24 mouse cellular contexts compared by ENCODE assay signal in the genomic region with DNA sequence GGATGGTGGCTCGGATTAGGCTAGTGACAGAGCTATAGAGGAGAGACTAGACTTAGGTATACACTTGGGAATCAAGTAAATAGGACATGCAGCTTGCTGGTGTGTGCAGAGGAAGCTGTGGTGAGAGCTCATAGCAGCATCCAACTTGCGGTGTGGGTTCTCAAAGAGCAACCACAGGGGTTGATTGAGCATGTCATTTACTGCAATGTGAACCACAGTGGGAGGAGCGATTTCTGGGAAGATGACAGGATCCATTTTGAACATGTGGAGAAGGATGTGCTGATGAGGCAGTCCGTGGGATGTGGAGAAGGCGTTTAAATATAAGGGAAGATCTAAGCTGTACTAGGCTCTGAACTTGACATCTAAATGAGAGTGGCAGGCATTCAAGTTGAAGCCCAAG.
A peak's percentile ranks its signal among the peaks of the same experiment; 100 is the strongest.
DNase-seq lines count a peak whose midpoint lies in the region; ATAC-seq and TF ChIP-seq lines count a peak whose summit lies in the region.
"Had no signal": no experiment of that assay in that cellular context is flagged by ENCODE, and none has a peak within 500 bp of the region (broad histone marks: within the 10 kb centered on the region; RNA-seq: fewer than 3 reads in every experiment).

No protein-coding gene starts in this region.

- H3K27ac ChIP-seq in embryonic facial prominence, embryonic 12.5 days = peak overlapping the region; percentile 66; the same call in 1 of the 2 replicates
- H3K27ac ChIP-seq in limb, embryonic 10.5 days = 0 out of 2 replicates have a peak overlapping the region, but pooled peaks have one; percentile 6
- H3K27ac ChIP-seq in stomach, postnatal 0 days (replicated peaks) = no peak overlapping the region
- no peak overlapping the region for H3K27ac ChIP-seq in midbrain, embryonic 14.5 days (replicated peaks; ENCODE audit: low read depth, low read length)
- H3K27ac ChIP-seq: forebrain, embryonic 13.5 days; hindbrain, embryonic 12.5 days; left cerebral cortex, adult 2 months; neural tube, embryonic 13.5 days had no signal

- H3K9ac ChIP-seq in embryonic facial prominence, embryonic 12.5 days = no peak overlapping the region
- H3K9ac ChIP-seq in stomach, postnatal 0 days (ENCODE audit: low read length) = no peak overlapping the region
- no peak overlapping the region for H3K9ac ChIP-seq in midbrain, embryonic 14.5 days (replicated peaks; ENCODE audit: low read length)
- H3K9ac ChIP-seq: forebrain, embryonic 13.5 days; hindbrain, embryonic 12.5 days; neural tube, embryonic 13.5 days had no signal

- H3K4me2 ChIP-seq in embryonic facial prominence, embryonic 12.5 days (replicated peaks) = no peak overlapping the region
- no peak overlapping the region for H3K4me2 ChIP-seq in stomach, postnatal 0 days (replicated peaks; ENCODE audit: low read depth)
- H3K4me2 ChIP-seq in midbrain, embryonic 14.5 days (ENCODE audit: low read length) = no peak overlapping the region
- H3K4me2 ChIP-seq: forebrain, embryonic 13.5 days; hindbrain, embryonic 12.5 days; liver, embryonic 11.5 days; midbrain, embryonic 11.5 days; neural tube, embryonic 13.5 days had no signal

- H3K4me3 ChIP-seq in embryonic facial prominence, embryonic 12.5 days = no peak overlapping the region
- no peak overlapping the region for H3K4me3 ChIP-seq in limb, embryonic 10.5 days
- H3K4me3 ChIP-seq in stomach, postnatal 0 days (ENCODE audit: low read depth, low read length) = no peak overlapping the region
- H3K4me3 ChIP-seq in midbrain, embryonic 14.5 days (replicated peaks; ENCODE audit: low read depth, low read length) = no peak overlapping the region
- H3K4me3 ChIP-seq: erythroblast, embryonic 14.5 days; forebrain, embryonic 13.5 days; hindbrain, embryonic 12.5 days; left cerebral cortex, adult 2 months; neural tube, embryonic 13.5 days had no signal

- H3K27me3 ChIP-seq in embryonic facial prominence, embryonic 12.5 days = no peaks in the 10 kb centered on the region
- no peaks in the 10 kb centered on the region for H3K27me3 ChIP-seq in limb, embryonic 10.5 days (ENCODE audit: low read depth, poor library complexity, severe bottlenecking)
- H3K27me3 ChIP-seq in stomach, postnatal 0 days (ENCODE audit: control insufficient read depth, insufficient read depth, low read length) = no peaks in the 10 kb centered on the region
- no peaks in the 10 kb centered on the region for H3K27me3 ChIP-seq in midbrain, embryonic 14.5 days (ENCODE audit: control insufficient read depth, insufficient read depth, low read length)
- H3K27me3 ChIP-seq: forebrain, embryonic 13.5 days; hindbrain, embryonic 12.5 days; neural tube, embryonic 13.5 days had no signal

- no peaks in the 10 kb centered on the region for H3K36me3 ChIP-seq in embryonic facial prominence, embryonic 12.5 days
- no peaks in the 10 kb centered on the region for H3K36me3 ChIP-seq in limb, embryonic 10.5 days
- H3K36me3 ChIP-seq in stomach, postnatal 0 days (ENCODE audit: control insufficient read depth, insufficient read depth, low read length) = no peaks in the 10 kb centered on the region
- no peaks in the 10 kb centered on the region for H3K36me3 ChIP-seq in midbrain, embryonic 14.5 days (ENCODE audit: control insufficient read depth, insufficient read depth, low read length)
- H3K36me3 ChIP-seq: hindbrain, embryonic 12.5 days; neural tube, embryonic 13.5 days had no signal

- no peak for TF ChIP-seq EP300 in stomach, postnatal 0 days (optimal IDR thresholded peaks at IDR 0.05)

- 0 out of 2 replicates have a peak, but pooled peaks cover 2% of the 10 kb centered on the region for H3K4me1 ChIP-seq in embryonic facial prominence, embryonic 12.5 days
- H3K4me1 ChIP-seq in limb, embryonic 10.5 days = peaks cover 14% of the 10 kb centered on the region
- no peaks in the 10 kb centered on the region for H3K4me1 ChIP-seq in stomach, postnatal 0 days (replicated peaks; ENCODE audit: control insufficient read depth, insufficient read depth)
- no peaks in the 10 kb centered on the region for H3K4me1 ChIP-seq in midbrain, embryonic 14.5 days (ENCODE audit: control insufficient read depth, insufficient read depth, low read length)
- H3K4me1 ChIP-seq: forebrain, embryonic 13.5 days; hindbrain, embryonic 12.5 days; neural tube, embryonic 13.5 days had no signal

- peak; percentile 40 for DNase-seq in 416B (ENCODE audit: low read depth)
- DNase-seq in CD4-positive, CD25-positive, alpha-beta regulatory T cell, adult 2 months (ENCODE audit: low read depth, low spot score) = peak; percentile 32
- no peak for DNase-seq in limb, embryonic 10.5 days (ENCODE audit: low spot score)
- DNase-seq in stomach, postnatal 0 days (ENCODE audit: low spot score) = no peak
- DNase-seq in midbrain, embryonic 14.5 days = no peak
- no peak for DNase-seq in right cerebral cortex, postnatal 25 days
- DNase-seq: cerebellum, adult 9-10 months; gastrocnemius, postnatal 14 days; kidney, adult 9 months; kidney, postnatal 36 days; layer of hippocampus, adult 9-11 months; left cerebral cortex, postnatal 4 days; lung, adult 18-20 months; lung, postnatal 14 days; spleen, adult 18-20 months had no signal

- 80% methylated on average over 5 of the region's 5 CpGs for WGBS in embryonic facial prominence, embryonic 12.5 days
- 93% methylated on average over 5 of the region's 5 CpGs for WGBS in limb, embryonic 10.5 days
- 88% methylated on average over 5 of the region's 5 CpGs for WGBS in stomach, postnatal 0 days
- 78% methylated on average over 5 of the region's 5 CpGs for WGBS in midbrain, embryonic 14.5 days

- TF ChIP-seq CTCF in stomach, postnatal 0 days (IDR thresholded peaks at IDR 0.05; ENCODE audit: low read depth) = no peak

- no peak for ATAC-seq in embryonic facial prominence, embryonic 12.5 days (ENCODE audit: insufficient number of reproducible peaks, insufficient read depth, low FRiP score, low TSS enrichment)
- ATAC-seq in stomach, postnatal 0 days (ENCODE audit: low FRiP score, low TSS enrichment) = no peak
- no peak for ATAC-seq in midbrain, embryonic 14.5 days (ENCODE audit: low FRiP score, low TSS enrichment)
- ATAC-seq: forebrain, embryonic 13.5 days; inflammation-experienced regulatory T-cells, adult 6 months had no signal

- no peaks in the 10 kb centered on the region for H3K9me3 ChIP-seq in embryonic facial prominence, embryonic 12.5 days
- H3K9me3 ChIP-seq in limb, embryonic 10.5 days (replicated peaks) = no peaks in the 10 kb centered on the region
- H3K9me3 ChIP-seq in stomach, postnatal 0 days (ENCODE audit: control insufficient read depth, low read length) = no peaks in the 10 kb centered on the region
- H3K9me3 ChIP-seq in midbrain, embryonic 14.5 days (ENCODE audit: control insufficient read depth, low read length) = no peaks in the 10 kb centered on the region
- H3K9me3 ChIP-seq: forebrain, embryonic 13.5 days; hindbrain, embryonic 12.5 days; neural tube, embryonic 13.5 days had no signal

Comparison
In these comparisons a context has a peak if more than half of its experiments do, and no peak if none do; other contexts are left out.
1. DNase-seq: peak in 416B (single experiment) and CD4-positive, CD25-positive, alpha-beta regulatory T cell, adult 2 months (single experiment); none in limb, embryonic 10.5 days (single experiment), stomach, postnatal 0 days (single experiment), midbrain, embryonic 14.5 days (single experiment) and right cerebral cortex, postnatal 25 days (single experiment).
2. H3K27ac ChIP-seq: peak in embryonic facial prominence, embryonic 12.5 days (single experiment) and limb, embryonic 10.5 days (single experiment); none in stomach, postnatal 0 days (single experiment) and midbrain, embryonic 14.5 days (single experiment).